Mouse (Mus musculus): ENCODE measurements around the gene Prepl. TPM values are rescaled to one million over a fixed set of nuclear protein-coding genes. Genes with fewer than 3 reads are reported as not detected.
A peak's percentile ranks its signal among the peaks of the same experiment; 100 is the strongest.

Gene Prepl
- total RNA-seq, 2 experiments from 2014 or later = 28.0 to 29.3 TPM

DNA sequence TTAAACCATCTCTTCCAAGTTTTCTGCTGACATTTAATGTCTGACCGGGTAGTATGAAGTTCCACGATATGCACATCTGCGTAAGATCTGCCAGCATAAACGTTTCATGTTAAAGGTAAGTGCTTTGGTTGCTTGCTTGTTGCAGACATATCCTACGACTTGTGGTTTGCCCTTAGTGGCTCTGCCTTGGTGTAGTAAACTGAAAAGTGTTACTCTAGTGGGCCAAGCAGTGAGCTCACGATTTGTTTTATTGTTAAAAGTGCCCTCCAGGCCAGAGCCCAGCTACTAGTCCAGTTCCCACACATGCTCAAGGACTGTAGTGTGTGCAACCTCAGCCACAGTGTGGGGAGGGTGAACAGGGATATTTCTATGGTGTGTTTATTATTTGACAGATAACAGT, 63.6 kb downstream of the Prepl start:
- no peak for ATAC-seq (replicated peaks; ENCODE audit: poor library complexity, severe bottlenecking)

DNA sequence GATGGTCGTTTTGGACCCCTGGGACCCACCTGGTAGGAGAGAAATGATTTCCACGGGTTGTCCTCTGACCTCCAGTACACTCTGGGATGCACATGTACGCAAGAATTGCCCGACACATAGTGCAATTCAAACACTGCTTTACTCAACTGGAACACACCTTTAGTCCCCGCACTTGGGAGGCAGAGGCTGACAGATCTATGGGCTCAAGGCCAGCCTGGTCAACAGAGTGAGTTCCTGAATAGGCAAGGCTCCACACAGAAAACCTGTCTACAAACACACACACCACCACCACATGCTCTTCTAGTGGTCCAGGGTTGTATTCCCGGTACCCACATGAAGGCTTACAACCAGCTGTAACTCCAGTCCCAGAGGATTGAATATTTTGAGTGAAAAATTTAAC, 64.9 kb downstream of the Prepl start:
- ATAC-seq (replicated peaks; ENCODE audit: poor library complexity, severe bottlenecking) = no peak

DNA sequence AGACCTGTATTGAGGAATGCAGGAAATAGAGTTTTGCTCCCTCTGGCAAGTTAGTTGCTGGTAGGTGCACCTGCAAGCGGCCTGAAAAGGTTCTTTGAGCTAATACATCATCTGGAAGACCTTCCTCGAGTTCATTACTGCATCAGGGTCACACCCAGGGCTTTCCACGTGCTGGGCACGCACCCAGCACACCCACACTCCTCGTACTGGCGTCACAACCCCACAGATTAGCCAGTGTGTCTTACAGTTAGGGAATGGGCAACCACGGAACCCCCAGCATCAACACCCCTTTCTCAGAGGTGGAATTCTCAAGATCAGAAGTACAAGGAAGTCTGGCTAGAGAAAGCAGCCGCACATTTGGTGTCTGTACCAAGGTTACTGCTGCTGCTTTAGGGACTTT, 65.8 kb downstream of the Prepl start:
- ATAC-seq (replicated peaks; ENCODE audit: poor library complexity, severe bottlenecking) = no peak

DNA sequence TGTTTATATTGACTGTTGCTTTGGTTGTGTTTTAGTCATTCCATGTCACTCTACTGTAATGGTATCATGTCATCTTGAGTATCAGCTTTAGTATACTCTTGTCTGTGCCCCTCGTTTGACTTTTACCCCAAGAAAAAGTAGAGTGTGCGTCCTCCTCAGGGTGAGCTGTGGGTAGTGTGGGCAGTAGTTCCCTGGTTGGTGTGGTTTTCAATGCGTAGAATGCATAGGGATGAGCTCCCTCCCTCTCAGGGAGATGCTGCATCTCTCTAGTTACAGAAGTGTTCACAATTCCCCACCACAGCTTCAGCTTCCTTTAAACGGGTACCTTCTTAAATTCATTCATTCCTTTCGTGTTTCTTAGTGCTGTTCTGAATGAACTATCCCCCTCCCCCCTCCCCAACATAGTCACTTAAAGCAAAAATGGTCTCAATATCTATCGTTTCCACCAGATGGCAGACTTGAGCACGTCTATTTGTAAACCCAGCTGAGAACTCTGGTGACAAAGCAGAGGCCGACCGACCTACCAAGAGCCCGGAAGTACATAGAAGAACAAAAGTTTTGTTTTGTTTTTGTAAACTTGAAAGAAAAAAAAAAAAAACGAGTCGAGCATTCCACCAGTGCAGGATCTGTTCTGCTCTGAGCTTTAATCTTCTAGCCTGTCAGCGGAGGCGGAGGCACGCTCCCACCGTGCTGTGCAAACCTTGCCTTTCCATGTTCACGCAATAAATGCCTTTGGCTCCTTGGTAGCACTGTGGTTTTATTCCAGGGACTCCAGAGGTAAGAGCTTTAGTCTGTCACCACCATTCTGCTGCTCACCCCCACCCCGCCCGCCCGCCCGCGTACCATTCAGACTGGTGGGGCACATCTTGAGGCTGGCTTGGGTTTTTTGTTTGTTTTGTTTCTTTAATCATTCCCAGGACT, 66.5 kb downstream of the Prepl start:
- ATAC-seq (replicated peaks; ENCODE audit: poor library complexity, severe bottlenecking) = peak; percentile 65

DNA sequence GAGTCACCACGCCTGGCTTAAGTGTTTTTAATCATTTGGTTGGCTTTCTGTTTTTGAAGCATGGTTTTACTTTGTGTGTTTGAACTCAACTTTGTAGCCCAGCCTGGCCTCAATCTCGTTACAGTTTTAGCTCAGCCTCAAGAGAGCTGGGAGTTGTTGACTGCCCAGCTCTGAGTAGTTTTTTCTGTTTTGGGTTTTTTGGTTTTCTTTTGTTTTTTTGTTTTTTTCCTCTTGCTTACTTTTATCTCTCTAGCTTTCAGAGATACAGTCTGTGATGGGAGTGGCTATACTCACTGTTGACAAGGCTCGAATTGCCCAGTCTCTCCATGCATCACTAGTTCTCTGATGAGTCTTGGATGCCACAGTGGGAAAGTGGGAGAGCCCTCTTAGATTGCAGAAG, 69.7 kb downstream of the Prepl start:
- no peak for ATAC-seq (replicated peaks; ENCODE audit: poor library complexity, severe bottlenecking)

DNA sequence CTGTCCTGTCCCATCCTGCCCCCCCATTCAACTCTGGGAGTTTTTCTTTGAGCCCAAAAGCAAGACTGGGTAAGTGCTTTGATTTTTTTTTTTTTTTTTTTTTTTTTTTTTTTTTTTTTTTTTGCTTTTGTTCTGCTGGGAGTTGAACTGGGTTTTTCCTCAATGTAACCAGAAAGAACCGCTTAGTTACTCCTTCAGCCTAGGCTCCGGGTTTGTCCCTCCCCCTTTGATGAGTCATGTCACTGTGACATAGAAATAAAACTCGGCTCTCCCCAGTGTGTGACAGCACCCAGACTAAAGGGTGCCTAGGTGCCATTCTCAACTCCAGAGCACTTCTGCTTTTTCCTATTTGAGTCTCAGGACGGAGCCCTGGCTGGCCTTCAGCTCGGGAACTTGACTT, 71.2 kb downstream of the Prepl start:
- ATAC-seq (replicated peaks; ENCODE audit: poor library complexity, severe bottlenecking) = peak; percentile 91

DNA sequence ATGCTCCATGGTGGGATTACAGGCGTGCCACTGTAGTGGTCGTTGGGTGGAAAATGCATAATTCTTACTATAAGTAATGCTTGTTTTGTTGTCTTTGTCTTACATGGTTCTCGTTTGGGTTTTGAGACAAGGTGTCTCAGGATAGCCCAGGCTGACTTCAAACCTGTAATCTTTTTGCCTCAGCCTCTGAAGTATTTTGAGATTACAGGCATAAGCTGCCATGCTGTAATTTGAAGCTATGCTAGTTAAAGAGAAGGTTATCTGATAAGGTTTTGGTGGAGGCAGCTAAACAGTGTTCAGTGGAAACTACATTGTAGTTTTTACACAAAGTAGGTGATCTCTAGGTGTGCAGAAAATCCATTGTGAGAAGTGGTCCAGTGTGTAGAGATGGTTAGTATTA, 71.7 kb downstream of the Prepl start:
- no peak for ATAC-seq (replicated peaks; ENCODE audit: poor library complexity, severe bottlenecking)

DNA sequence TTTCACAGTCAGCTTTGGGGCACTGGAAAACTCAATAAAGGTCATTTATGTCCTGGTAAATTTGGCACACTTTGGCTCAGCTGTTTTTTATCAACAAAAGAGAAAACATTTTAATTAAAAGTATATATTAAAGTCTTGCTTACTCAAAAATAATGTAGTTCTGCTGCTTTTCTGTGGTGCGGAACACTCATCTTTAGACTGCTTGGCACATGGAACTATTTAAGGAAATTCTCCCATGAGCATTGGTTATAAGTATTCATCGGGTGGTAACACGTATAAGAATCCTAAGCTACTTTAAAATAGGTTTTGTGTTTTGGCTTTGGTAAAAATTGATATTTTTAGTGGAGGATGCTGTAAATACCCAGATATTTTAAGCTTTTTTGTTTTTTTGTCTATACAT, 75.4 kb downstream of the Prepl start:
- ATAC-seq (replicated peaks; ENCODE audit: poor library complexity, severe bottlenecking) = no peak

DNA sequence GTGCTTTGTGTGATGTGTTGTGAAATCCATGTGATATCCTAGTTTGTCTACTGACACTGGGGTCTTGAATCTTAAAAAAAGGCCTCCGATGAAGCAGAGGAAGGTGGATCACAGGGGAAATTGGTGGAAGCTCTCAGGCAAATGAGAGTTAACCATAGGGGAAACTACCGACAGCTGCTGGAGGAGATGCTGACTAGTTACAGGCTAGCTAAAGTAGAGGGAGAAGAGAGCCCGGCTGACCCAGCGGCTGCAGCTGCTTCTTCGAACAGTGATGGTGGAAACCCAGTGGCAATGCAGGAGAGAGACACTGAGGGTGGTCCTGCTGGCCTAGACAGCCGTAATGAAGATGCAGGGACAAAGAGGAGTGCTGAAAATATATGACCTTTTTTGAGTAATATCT, 76.6 kb downstream of the Prepl start:
- ATAC-seq (replicated peaks; ENCODE audit: poor library complexity, severe bottlenecking) = no peak

Other genes starting within 250 kb of the Prepl start
- gene Ppm1b, start 133.5 kb downstream of the Prepl start, total RNA-seq (2014; fragmentation: Nextera tagmentation) = 36.9 and 39.3 TPM in 2 replicates
- gene Ppm1b, start 133.5 kb downstream of the Prepl start, total RNA-seq (2017) = 39.5 and 48.2 TPM in 2 replicates
- not detected in 2 replicates for gene Slc3a1, start 61.9 kb downstream of the Prepl start, total RNA-seq (2014; fragmentation: Nextera tagmentation)
- gene Slc3a1, start 61.9 kb downstream of the Prepl start, total RNA-seq (2017) = 0.62 TPM in 1 of 2 replicates, not detected in the other
- 4.7 and 8.4 TPM in 2 replicates for gene Camkmt, start 311 bp upstream of the Prepl start, total RNA-seq (2014; fragmentation: Nextera tagmentation)
- 3.6 and 5.5 TPM in 2 replicates for gene Camkmt, start 311 bp upstream of the Prepl start, total RNA-seq (2017)